Mouse (Mus musculus): ENCODE data around the gene Khnyn.
A peak's percentile ranks its signal among the peaks of the same experiment; 100 is the strongest.

Khnyn gene

DNA sequence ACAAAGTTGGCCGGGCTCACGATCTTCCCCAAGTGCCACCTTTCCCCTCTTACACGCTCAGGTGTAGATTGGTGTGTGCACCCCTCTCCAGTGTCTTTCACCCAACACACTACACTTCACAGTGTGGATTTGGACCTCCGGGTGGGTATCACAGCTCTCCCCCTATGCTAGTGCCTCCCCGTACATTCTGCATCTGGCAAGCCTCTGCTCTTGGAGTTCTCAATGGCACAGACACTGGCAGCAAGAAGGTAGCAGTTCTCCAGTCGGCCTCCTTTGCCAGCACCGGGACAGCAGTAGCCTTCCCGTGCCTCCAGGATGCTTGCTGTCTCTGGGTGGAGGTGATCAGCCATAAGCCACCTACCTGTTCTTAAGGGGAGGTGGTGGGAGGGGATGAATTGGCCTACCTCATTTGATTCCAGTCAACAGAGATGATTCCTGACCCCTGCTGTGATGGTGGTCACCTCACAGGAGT is 11.5 kb upstream of the Khnyn start:
- no peak for DNase-seq (ENCODE audit: low read depth, low spot score)

DNA sequence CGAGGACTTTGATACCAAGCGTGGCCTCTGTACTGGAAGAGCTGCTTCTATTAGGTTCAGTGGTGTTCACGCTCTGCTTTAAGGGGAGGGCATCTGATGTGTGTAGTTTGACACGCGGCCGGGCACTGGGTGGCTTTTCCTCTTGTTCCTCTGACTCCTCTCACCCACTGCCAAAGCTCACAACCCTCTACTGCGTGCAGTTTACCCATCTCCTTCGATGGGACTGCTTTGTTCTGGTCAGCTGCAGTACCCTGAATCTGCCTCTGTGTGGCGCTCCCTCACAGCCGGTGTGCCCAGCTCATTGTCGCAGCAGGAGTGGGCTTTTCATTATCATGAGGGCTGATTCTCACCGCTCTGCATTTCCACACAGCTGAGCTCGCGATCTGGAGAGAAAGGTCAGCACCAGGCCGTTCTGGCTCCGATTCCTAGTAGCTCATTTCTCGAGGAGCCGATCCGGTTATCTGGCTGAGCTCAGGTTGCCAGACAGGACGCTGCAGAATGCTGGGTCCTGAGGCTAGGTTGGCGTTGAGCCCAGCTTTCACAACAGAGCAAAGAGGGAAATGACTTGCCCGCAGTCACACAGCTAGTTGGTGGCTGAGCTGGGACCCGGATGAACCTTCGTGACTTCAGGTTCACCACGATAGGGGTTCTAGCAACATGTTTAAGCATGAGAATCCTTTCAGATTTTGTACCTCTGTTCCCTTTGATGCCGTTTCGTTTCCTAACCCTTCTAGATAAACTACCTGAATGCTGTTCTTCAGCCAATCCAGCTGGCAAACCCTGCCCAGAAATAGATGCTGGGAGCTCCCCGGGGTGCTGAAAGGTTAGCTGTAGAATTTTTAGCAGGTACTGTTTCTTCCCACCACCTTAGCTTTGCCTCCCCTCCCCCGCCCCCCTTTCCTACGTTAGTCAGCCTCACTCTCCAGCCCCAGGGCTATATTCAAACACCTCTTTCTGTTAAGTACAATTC is 10.7 kb upstream of the Khnyn start:
- peak; percentile 85 for DNase-seq (ENCODE audit: low read depth, low spot score)

DNA sequence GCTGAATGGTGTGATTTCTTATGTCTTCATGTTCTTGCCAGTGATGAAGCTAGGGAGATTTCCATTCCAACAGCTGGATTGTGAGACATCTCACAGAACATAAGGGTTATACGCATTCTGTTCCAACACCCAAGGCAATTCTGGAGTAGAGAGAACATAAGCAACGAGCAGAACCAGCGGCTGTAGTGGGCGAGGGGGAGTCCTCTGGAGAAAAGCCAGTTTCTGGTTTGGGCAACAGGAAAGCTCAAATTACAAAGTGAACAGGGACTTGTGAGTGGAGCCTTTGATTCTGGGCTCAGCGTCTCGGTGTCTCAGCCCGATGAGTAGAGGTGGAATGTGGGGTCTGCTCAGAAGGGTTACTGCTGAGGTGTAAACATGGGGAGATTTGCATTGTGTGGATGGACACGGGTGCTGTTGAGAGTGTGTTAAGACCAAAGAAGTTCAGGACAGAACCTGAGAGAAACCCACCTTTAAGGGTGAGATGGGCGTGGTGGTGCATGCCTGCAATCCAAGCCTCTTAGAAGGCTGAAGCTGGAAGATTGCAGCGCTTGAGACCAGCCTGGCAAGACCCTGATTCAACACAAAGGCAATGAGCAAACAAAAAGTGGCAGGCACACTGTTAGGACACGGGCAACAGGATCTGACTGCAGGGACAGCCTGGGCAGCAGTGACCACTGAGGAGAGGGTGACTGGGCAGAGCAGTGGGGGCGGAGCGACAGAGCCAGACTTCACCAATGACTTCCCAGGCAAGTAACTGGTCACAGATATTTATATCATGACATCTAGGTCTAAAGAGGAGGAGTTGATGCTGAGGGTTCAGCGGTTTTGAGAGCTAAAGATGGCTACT is 7.1 kb upstream of the Khnyn start:
- no peak for DNase-seq (ENCODE audit: low read depth, low spot score)

DNA sequence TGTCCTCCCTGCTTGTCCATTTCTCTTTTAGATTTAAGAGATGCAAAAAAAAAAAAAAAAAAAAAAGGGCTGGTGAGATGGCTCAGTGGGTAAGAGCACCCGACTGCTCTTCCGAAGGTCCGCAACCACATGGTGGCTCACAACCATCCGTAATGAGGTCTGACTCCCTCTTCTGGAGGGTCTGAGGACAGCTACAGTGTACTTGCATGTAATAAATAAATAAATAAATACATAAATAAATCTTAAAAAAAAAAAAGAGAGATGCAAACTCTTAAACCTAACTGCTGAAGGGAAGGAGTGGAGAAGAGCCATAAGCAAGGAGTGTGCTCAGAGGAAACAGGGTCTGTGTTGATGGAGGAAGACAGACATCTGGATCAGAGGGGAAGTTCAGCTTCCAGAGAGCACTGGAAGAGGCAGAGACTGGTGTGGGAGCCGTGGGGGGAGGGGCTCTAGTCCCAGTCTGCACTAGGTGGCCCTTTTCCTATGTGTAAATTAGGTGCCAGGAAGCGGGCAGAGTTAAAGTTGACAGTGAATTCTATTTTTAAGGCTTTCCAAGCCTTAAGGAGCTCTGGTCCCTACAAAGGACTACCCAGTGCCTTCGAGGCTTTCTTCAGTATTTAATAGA is 6.3 kb upstream of the Khnyn start:
- DNase-seq (ENCODE audit: low read depth, low spot score): no peak

DNA sequence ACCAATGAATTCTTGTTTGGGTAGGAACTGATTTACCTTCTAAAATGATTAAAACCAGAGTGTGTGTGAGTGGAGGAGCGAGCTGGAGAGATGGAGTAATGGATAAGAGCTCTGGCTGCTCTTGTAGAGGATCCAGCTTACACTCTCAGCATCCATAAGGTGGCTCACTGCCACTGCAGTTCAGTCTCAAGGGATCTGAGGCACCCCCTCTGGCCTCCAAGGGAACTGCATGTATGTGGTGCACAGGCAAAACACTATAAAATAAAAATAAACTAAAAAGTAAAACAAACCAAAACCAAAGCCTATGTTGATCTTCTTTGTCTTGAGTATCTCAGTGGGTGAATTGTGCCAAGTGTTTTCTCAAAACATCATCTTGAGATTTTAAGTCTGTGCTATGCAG is 5.1 kb upstream of the Khnyn start:
- DNase-seq (ENCODE audit: low read depth, low spot score): peak; percentile 84

DNA sequence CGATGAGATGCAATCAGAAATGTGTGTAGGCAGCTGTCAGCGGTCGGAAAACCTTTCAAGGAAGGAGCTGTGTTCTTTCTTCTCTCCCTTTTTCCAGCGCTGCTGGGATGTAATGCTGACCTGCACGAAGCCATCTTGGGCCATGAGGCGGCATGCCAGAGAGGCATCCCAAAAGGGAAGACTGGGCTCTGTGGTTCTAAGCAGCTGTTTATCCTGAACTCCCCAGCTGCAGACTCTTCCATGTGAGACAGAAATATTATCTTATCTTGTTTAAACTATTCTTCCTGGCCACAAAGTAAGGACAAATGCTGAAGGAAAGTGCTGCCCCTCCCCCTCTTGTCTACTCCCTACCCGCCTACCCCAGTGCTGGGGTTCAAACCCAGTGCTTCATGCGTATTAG is 3.8 kb upstream of the Khnyn start:
- no peak for DNase-seq (ENCODE audit: low read depth, low spot score)

DNA sequence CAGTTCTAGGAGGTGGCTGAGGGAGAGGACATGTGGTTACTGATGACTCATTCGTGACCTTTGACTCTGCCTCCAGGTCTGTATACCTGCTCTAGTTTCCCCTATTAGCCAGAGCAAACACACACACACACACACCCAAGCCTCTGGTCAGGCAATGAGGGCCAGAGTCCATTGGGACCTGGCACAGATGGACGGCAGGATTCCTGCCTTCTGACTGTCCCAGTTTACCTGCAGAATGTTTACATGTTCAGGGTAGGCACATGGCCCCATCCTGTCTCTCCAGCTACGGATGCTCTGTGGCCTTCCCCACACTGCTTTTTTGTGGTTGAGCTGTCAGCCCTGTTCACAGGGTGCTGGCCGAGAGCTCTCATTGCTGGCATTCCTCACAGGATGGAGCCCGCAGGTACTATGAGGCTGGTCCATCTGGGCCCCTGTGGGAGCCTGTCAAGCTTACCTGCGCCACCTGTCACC is 2.5 kb upstream of the Khnyn start:
- no peak for DNase-seq (ENCODE audit: low read depth, low spot score)

DNA sequence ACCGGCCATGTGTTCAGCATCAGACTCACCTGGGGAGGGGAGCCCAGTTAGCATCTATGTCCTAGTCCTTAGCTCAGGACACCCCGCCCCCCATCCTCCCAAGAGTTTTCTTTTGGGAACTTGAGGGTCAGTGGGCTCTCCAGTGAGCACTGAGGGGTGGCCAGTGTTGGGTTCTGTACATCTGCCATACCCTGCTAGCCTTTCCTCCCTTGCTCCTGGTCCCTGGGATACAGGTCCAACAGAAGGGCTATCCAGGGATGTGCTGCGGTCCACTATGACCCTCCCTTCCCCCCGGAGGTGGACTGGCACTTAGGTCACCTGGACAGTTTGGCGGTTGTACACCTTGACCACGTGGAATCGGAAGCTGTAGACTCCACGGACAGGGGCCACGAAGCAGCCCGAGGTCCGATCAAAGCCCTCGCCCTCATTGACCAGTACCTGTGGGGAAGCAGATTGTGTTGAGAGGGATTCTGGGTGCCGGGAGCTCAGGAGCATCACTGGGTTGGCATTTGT is 1.5 kb upstream of the Khnyn start:
- DNase-seq (ENCODE audit: low read depth, low spot score): no peak

DNA sequence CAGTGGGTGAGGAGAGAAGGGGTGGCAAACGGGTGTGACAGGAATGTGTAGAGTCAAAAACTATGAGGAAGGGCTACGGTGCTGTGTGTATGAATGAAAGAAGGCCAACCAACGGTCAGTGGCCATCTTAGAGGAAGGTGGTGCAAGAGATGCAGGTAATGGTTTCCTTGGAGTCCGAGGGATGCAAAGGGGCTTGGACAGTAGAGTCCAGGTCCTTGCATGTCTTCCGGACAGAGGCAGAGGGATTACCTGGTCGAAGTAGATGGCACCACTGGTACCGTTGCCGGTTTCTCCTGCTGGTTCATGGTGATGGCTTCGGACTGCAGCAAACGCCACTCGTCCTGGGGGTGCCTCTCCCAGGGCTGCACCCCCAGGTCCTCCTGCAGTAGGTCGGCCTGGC is 1.1 kb upstream of the Khnyn start:
- no peak for DNase-seq (ENCODE audit: low read depth, low spot score)

DNA sequence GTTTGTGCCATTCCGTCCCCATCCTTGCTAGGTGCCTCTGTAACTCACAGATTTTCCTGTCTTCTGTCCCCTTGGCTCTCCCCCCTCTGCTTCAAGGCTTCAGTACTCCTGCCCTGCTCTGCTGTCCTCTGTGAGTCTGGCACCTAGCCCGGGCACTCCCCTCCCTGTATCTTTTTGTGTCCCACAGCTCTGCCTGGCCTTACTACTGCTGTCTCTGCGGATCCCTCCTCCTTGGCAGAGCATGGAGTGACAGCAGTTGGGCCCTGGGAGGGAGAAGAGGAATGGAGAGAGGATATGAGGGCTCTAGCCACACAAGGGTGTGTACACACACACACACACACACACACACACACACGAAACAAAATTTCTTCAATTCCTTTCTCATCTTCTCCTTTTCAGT is 581 bp upstream of the Khnyn start, which contains the start of gene Cbln3:
Gene Cbln3 (minus strand): TSS at position 227 of the 400 bp plus-strand sequence.
- no peak for DNase-seq (ENCODE audit: low read depth, low spot score)

DNA sequence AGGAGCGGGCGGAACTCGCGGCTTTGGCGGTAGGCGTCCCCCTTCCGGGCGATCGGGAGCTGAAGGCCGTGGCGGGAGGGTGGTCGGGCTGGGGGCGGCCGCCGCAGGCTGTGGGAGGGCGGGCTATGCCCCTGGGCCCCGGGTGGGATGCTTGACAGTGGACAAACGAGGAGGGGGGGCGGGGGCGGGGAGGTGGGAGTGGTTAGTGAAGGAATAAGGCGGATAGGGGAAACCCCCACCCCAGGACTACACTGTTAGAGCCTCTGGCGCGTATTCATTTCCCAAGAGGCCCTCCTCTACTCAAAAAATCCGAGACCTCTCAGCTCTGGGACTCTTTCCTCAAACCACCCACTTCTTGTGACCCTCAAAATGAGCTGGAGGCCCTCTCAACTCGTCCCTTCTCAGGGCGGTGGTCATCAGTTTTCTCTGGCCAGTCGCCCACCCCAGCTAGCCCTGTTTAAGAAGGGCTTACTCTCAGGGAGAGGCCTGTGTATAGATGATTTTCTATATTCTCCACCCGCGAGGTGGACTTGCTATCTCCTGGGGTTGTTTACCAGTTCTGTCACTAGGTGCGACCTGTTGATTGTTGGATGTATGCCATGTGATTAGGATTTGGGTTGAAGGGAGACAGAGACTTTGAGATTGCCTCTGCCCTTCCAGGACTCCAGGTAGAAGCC is 505 bp downstream of the Khnyn start:
- no peak for DNase-seq (ENCODE audit: low read depth, low spot score)

DNA sequence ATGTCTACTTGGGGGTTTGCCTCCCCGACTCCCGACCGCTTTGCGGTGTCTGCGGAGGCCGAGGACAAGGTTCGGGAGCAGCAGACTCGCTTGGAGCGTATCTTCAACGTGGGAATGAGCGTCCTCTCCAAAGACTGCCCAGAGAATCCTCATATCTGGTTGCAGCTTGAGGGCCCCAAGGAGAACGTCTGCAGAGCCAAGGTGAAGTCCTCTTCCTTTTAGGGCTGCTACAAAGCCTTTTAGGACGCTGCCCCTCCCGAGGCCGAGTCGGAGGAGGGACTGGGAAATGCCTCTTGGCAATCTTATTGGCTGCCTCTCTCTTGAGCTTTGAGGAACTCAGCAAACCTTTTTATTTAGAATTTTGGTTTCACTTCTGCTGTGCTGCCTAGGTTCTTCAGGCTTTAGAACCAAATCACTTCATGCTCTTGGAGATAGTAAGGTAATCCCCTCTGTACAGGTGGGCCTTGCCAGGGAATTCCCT is 1.1 kb downstream of the Khnyn start:
- DNase-seq (ENCODE audit: low read depth, low spot score): no peak

DNA sequence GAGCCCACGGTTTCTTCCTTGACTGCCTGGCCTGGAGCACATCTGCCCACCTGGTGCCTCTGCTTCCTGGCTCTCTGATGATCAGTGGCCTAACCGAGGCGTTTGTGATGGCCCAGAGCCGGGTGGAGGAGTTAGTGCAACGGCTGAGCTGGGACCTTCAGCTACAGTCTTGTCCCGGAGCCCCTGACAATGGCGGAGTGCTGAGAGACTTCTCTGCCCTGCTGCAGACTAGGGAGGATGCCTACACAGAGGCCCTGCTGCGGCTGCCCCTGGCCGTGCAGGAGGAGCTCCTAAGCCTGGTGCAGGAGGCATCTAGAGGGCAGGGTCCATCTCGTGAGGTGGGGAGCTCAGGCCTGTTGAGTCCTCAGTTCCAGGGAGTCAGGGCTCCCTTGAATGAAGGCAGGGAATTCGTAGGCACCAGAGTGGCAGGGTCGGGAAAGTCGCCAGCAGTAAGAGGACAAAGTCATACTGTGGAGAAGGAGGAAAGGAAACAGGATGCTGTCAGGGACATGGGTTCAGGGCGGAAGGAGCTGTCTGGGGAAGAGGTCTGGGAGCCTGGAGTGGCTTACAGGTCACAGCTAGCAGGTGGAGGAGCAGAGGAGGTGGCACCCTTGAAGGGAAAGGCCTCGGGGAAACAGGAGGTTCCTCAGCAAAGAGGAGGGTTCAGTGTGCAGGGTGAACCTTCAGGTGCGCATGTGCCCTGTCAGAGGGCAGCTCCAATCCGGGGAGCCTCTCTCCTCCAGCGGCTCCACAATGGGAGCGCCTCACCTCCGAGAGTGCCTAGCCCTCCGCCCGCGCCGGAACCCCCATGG is 2.0 kb downstream of the Khnyn start:
- no peak for DNase-seq (ENCODE audit: low read depth, low spot score)

DNA sequence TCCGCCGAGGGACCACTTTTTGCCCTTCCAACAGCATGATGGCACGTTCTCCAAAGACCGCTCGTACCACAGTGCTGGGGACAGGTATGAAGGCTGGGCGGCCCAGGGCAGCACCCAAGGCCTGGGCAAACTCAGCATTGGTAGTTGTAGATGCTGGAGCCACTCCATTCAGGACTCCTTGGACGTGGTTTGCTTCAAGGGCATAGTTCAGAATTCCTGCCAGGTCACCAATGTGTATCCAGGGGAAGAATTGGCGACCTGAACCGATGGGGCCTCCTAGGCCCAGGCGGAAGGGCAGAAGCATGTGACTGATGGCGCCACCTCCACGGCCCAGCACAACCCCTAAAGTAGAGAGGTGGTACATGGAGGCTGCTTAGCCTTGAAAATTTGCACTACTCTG is 12.9 kb downstream of the Khnyn start:
- DNase-seq (ENCODE audit: low read depth, low spot score): no peak

DNA sequence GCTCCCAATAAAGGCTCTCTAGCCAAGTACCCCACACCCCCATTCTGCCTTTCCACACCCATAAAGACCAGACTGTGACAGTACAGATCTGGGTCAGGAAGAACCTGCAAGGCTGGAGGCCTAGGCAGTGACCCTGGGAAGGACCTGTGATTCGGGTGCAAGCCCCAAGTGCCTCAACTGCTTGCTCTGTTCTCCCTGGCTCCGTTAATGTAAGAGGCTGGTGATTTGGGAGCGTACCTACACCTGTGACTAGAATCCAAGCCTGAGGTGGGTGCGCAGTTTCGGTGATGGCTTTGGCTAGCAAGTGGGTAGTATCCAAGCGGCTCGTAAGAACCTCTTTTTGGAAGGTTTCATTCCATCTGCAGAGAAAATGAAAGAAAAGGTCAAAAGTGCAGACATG is 14.2 kb downstream of the Khnyn start:
- DNase-seq (ENCODE audit: low read depth, low spot score): no peak

DNA sequence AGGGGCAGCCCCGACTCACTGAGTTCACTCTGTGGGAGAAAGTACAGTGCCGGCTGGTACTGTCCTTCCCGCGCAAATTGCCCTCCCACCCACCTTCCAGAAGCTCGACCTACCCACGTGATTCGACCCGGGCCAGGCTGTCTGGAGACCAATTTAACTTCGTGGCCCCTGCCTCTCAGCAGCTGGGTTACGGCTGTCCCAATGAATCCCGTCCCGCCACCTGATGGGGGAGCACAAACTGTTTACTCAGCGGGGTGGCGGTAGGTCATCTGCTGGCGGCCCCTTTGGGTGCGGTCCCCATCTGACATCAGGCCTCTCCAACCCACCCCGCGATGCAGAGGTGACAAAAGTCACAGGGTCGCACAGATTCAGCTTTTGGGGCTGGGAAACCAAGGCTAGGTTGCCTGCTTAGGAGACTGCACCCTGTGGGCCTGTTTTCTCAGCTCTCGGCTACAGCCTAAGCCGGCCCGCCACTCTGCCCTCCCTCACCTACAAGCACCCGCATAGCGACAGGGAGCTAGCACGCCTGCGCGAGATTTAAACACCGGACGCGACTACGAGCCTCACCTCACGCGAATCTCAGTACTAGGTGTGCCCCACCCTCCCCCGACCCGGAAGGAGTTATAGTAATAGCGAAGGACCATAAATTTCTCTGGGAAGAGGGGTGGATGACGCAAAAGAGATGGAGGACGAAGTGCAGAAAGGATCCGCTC is 15.1 kb downstream of the Khnyn start, which contains the start of gene Sdr39u1:
Gene Sdr39u1 (minus strand): TSS at position 593 of the 713 bp plus-strand sequence.
- peak; percentile 93 for DNase-seq (ENCODE audit: low read depth, low spot score)

DNA sequence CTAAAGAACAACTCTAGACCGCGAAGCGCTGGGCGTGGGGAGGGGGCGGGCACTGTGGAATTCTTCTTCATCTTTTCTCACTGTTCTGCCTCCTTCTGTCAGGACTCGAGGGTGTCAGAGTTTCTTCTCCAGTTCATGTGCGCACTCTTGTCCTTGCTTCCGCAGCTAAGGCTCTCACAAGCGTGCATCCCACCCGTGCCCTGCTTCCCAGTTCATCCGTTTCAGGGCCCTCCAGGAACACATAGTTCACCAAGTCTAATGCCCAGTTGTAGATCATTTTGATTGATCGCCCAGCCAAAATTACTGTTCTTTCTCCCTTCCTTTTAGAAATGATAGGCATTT is 15.6 kb downstream of the Khnyn start:
- DNase-seq (ENCODE audit: low read depth, low spot score): no peak

DNA sequence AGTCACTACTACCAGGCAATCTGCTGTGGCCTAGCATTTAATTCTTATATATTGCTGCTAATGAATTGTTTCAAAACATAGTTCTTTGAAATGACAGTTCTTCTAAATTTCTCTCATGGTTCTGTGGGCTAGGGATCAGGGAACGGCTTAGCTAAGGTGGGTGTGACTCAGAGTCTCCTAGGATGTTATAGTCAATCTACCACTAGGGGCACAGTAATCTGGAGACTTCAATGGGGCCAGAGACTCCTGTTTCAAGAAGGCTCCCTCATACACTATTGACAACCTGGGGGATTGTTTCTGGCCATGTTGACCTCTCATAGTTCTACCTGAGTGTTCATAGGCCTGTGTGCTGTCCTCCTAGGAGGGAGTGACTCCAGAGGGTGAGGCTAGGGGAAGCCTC is 20.8 kb downstream of the Khnyn start:
- DNase-seq (ENCODE audit: low read depth, low spot score): peak; percentile 40

DNA sequence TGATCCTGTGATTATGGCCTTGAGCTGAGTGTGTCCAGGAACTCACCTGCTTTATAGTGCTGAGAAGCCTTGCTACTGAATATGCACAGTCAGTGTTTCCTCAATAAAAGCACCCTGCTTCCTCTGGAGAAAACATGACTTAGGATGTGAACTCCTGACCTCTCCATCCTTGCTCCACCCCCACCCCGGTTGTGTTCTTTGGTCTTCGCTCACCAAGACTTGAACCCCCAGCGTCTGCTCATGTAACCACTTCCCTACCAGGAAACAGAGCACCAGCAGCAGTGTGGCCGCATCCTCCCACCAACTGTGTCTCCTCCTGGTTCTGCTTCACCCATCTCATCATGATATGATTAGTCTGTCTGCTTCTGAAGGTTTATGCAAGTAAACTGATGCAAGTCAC is 28.7 kb downstream of the Khnyn start:
- DNase-seq (ENCODE audit: low read depth, low spot score): peak; percentile 22

Data from ZHBTc4 (cell line).